Mouse (Mus musculus): Measurements from ENCODE around the gene Trim11. TPM values are rescaled to one million over a fixed set of nuclear protein-coding genes. Genes with fewer than 3 reads are reported as not detected.

The Trim11 gene
- polyA plus RNA-seq, 1 experiment from 2014 or later = 20.3 TPM

DNA sequence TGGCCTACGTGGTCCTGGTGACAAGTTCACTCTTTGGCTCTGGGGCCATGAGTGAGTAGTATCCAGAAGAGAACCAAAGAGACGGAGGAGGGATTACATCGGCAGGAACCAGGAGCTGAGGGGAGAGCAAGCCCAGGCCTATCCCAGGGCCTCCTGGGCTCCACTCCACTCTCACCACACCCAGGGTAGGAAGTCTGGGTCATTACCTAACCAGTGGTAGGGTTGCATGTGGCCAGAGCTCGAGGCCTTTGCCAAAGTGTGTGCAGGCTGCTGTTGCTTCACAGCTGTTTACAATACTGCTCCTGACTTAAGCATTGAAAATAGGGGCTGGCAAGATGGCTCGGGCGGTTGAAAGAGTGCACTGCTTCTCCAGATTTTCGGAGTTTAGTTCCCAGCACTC, 1.8 kb downstream of the Trim11 start:
- Histone ChIP-seq H3K27me3 (ENCODE audit: control insufficient read depth, insufficient read depth, low read length) (no peaks in the 10 kb centered on the region), H3K27ac (ENCODE audit: low read length) (no peak overlapping the region), H3K9ac (replicated peaks; ENCODE audit: low read depth, low read length) (peak overlapping the region; percentile 29), H3K4me3 (ENCODE audit: low read depth, low read length) (peak overlapping the region; percentile 96), H3K9me3 (ENCODE audit: control insufficient read depth, low read depth, low read length) (no peaks in the 10 kb centered on the region), H3K4me2 (replicated peaks; ENCODE audit: low read depth, low read length) (peak overlapping the region; percentile 99), H3K36me3 (ENCODE audit: control insufficient read depth, insufficient read depth, low read length) (peaks cover 12% of the 10 kb centered on the region; the same call in 1 of the 2 replicates), H3K4me1 (ENCODE audit: control insufficient read depth, insufficient read depth, low read length) (peaks cover 17% of the 10 kb centered on the region)
- ATAC-seq (ENCODE audit: insufficient number of reproducible peaks, insufficient read depth, low FRiP score, low read depth) = no peak
- WGBS = 69% methylated on average over 7 of the region's 7 CpGs

DNA sequence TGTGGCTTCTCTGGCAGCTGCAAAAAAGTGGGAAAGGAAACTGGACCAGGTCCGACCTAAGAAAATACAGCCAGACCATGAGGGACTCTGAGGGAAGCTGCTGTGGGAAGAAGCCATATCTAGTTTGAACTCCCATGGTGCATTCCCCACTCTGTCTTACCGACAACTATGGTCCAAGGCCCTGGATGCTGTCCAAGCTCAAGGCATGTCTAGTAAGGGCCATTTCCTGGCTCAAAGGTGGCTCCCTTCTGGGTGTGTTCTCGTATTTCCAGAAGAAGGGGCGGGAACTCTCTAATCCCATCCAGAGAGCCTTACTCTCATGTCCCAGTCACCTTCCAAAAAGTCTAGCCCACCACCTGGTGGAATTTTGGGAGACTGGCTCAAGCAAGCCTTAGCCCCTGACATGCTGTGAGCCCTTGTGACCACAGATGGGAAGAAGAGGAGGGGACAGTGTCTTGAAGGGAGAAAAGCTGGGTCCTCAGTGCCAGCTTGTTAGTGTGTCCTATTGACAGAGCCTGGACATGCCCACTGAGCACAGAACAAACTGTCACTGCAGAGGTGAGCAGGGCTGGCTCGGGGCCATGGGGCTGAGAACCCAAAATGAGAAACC, 2.6 kb downstream of the Trim11 start:
- Histone ChIP-seq H3K9ac (replicated peaks; ENCODE audit: low read depth, low read length) (0 out of 2 replicates have a peak overlapping the region, but pooled peaks have one; percentile 29), H3K9me3 (ENCODE audit: control insufficient read depth, low read depth, low read length) (no peaks in the 10 kb centered on the region), H3K27me3 (ENCODE audit: control insufficient read depth, insufficient read depth, low read length) (no peaks in the 10 kb centered on the region), H3K36me3 (ENCODE audit: control insufficient read depth, insufficient read depth, low read length) (peaks cover 20% of the 10 kb centered on the region; the same call in 1 of the 2 replicates), H3K4me1 (ENCODE audit: control insufficient read depth, insufficient read depth, low read length) (peaks cover 17% of the 10 kb centered on the region), H3K4me2 (replicated peaks; ENCODE audit: low read depth, low read length) (peak overlapping the region; percentile 99; the same call in 1 of the 2 replicates), H3K4me3 (ENCODE audit: low read depth, low read length) (no peak overlapping the region), H3K27ac (ENCODE audit: low read length) (no peak overlapping the region)
- 64% methylated on average over 5 of the region's 5 CpGs for WGBS
- ATAC-seq (ENCODE audit: insufficient number of reproducible peaks, insufficient read depth, low FRiP score, low read depth) = no peak

DNA sequence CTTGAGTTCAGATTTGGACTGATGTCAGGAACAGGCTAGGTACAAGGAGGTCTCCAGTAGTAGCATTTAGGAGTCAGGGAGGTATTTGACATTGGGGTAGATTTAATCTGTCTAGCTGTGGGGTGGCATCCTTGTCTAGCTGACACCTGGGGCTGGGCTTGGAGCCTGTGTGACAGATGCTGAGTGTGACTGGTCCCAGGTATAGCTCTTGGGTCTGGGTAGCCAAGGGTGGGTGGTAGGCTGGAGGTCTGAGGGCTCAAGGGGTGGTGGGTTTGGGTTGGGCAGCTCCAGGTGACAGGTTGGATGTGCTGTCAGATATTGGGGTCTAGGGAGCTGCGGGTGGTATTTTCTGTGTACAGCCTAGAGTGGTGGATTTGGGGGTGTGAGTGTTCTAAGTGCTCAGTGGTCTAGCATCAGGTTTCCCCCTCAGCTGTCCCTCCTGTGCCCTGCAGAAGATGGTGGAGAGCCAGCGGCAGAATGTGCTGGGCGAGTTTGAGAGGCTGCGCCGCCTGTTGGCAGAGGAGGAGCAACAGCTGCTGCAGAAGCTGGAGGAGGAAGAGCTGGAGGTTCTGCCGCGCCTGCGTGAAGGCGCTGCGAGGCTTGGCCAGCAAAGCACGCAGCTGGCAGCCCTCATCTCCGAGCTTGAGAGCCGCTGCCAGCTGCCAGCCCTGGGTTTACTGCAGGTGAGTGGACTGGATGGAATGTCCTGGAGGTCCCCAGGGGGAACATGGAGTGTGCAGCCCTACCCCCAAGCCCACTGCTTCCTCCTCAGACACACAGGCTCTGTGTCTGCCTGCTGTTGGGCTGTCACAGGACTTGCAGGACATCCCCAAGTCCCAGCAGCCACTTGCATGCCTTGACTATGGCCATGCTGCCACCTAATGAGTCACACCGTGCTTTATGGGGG, 3.9 kb downstream of the Trim11 start:
- peaks cover 17% of the 10 kb centered on the region for H3K4me1 ChIP-seq (ENCODE audit: control insufficient read depth, insufficient read depth, low read length)
- no peak overlapping the region for H3K4me2 ChIP-seq (replicated peaks; ENCODE audit: low read depth, low read length)
- no peak for ATAC-seq (ENCODE audit: insufficient number of reproducible peaks, insufficient read depth, low FRiP score, low read depth)
- H3K36me3 ChIP-seq (ENCODE audit: control insufficient read depth, insufficient read depth, low read length) = peaks cover 27% of the 10 kb centered on the region; the same call in 1 of the 2 replicates
- WGBS = 60% methylated on average over 14 of the region's 14 CpGs
- H3K9ac ChIP-seq (replicated peaks; ENCODE audit: low read depth, low read length) = no peak overlapping the region
- no peak overlapping the region for H3K27ac ChIP-seq (ENCODE audit: low read length)
- no peaks in the 10 kb centered on the region for H3K27me3 ChIP-seq (ENCODE audit: control insufficient read depth, insufficient read depth, low read length)
- H3K4me3 ChIP-seq (ENCODE audit: low read depth, low read length) = no peak overlapping the region
- no peaks in the 10 kb centered on the region for H3K9me3 ChIP-seq (ENCODE audit: control insufficient read depth, low read depth, low read length)

DNA sequence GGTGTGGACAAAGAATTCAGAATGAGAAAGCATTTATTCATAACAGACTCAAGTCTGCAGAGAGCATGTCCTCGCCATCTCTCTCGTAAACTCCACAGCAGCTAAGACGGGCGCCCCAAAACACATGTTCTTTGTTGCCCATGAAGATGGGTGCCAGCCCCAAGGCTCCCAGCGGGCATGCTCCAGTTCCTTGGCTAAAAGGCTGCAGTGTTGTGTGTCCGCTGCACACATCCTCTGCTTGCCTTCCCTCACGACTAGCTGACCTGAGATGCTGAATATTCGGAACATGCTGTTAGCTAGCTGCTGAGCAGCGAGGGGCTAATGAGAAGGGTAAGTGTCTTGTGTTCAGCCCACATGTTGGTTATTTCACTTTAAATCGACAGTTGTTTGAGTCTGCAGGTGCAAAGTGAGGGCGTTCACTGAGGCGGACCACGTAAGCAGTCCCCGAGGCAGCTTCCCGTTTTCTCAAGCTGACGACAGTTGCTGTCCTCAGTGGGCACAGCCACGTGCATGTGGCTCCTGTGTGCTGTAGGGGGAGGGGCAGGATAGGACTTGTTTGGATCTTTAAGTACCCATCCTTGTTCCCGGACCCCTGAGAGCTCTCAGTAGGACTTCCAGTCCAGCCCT, 4.7 kb downstream of the Trim11 start:
- Histone ChIP-seq H3K27ac (ENCODE audit: low read length) (no peak overlapping the region), H3K4me3 (ENCODE audit: low read depth, low read length) (no peak overlapping the region), H3K27me3 (ENCODE audit: control insufficient read depth, insufficient read depth, low read length) (no peaks in the 10 kb centered on the region), H3K36me3 (ENCODE audit: control insufficient read depth, insufficient read depth, low read length) (peaks cover 32% of the 10 kb centered on the region; the same call in 1 of the 2 replicates), H3K4me2 (replicated peaks; ENCODE audit: low read depth, low read length) (no peak overlapping the region), H3K9ac (replicated peaks; ENCODE audit: low read depth, low read length) (no peak overlapping the region), H3K9me3 (ENCODE audit: control insufficient read depth, low read depth, low read length) (no peaks in the 10 kb centered on the region), H3K4me1 (ENCODE audit: control insufficient read depth, insufficient read depth, low read length) (peaks cover 17% of the 10 kb centered on the region)
- ATAC-seq (ENCODE audit: insufficient number of reproducible peaks, insufficient read depth, low FRiP score, low read depth) = no peak
- 88% methylated on average over 18 of the region's 18 CpGs for WGBS

DNA sequence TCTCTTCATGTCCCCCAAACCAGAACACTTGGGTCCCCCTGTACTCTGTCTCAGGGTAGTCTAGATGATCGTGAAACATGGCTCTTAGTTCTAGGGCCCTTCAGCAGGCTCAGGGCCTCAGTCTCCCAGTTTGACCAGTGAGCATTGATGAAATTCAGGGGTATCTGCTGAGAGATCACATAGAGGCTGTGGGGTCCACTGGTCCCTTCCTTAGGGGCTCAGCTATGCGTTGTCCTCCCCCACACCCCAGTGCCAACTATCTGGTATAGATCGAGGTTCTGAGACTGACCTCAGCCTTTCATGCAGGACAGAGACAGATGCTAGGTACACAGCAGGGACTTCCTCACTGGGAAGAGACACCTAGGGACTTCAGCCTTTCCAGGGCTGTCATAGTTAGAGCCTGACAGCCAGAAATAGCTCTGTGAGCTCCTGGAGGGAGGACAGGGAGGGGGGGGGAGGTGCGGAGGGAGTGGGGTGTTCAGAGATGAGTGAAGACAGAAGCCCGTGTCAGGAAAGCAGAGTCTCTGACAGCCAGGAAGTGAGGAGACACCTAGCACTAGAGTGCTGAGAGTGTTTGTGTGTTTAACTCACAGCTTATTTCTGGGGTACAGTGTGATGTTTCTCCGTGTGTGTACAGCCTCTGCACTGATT, 5.9 kb downstream of the Trim11 start:
- no peak overlapping the region for H3K4me2 ChIP-seq (replicated peaks; ENCODE audit: low read depth, low read length)
- no peak overlapping the region for H3K4me3 ChIP-seq (ENCODE audit: low read depth, low read length)
- no peak for ATAC-seq (ENCODE audit: insufficient number of reproducible peaks, insufficient read depth, low FRiP score, low read depth)
- H3K4me1 ChIP-seq (ENCODE audit: control insufficient read depth, insufficient read depth, low read length) = peaks cover 15% of the 10 kb centered on the region
- 86% methylated on average over 6 of the region's 6 CpGs for whole genome bisulfite sequencing
- H3K9me3 ChIP-seq (ENCODE audit: control insufficient read depth, low read depth, low read length) = no peaks in the 10 kb centered on the region
- H3K9ac ChIP-seq (replicated peaks; ENCODE audit: low read depth, low read length) = no peak overlapping the region
- H3K36me3 ChIP-seq (ENCODE audit: control insufficient read depth, insufficient read depth, low read length) = peaks cover 42% of the 10 kb centered on the region
- no peaks in the 10 kb centered on the region for H3K27me3 ChIP-seq (ENCODE audit: control insufficient read depth, insufficient read depth, low read length)
- H3K27ac ChIP-seq (ENCODE audit: low read length) = no peak overlapping the region

DNA sequence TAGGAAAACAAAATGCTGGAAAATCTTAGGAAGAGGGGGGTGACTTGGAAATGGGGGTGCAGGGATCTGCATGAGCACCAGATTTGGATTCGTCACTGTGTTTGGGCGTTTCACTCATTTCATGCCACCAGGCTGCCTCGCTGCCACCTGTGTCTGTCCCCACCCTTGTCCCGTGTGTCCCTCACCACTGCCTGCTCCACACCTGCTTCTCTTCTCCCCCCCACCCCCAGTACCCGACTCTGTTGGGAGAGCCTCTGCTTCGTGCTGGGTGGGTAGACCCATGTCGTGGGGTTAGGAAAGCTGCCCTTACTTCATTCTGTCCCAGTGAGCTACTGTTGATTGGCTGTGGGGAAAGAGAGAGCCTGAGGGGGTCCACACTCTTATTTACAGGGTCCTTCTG, 6.8 kb downstream of the Trim11 start:
- Histone ChIP-seq H3K4me1 (ENCODE audit: control insufficient read depth, insufficient read depth, low read length) (peaks cover 7% of the 10 kb centered on the region), H3K9me3 (ENCODE audit: control insufficient read depth, low read depth, low read length) (no peaks in the 10 kb centered on the region), H3K36me3 (ENCODE audit: control insufficient read depth, insufficient read depth, low read length) (peaks cover 48% of the 10 kb centered on the region), H3K9ac (replicated peaks; ENCODE audit: low read depth, low read length) (no peak overlapping the region), H3K4me2 (replicated peaks; ENCODE audit: low read depth, low read length) (no peak overlapping the region), H3K27ac (ENCODE audit: low read length) (no peak overlapping the region), H3K4me3 (ENCODE audit: low read depth, low read length) (no peak overlapping the region), H3K27me3 (ENCODE audit: control insufficient read depth, insufficient read depth, low read length) (no peaks in the 10 kb centered on the region)
- 89% methylated on average over 7 of the region's 7 CpGs for WGBS
- no peak for ATAC-seq (ENCODE audit: insufficient number of reproducible peaks, insufficient read depth, low FRiP score, low read depth)

DNA sequence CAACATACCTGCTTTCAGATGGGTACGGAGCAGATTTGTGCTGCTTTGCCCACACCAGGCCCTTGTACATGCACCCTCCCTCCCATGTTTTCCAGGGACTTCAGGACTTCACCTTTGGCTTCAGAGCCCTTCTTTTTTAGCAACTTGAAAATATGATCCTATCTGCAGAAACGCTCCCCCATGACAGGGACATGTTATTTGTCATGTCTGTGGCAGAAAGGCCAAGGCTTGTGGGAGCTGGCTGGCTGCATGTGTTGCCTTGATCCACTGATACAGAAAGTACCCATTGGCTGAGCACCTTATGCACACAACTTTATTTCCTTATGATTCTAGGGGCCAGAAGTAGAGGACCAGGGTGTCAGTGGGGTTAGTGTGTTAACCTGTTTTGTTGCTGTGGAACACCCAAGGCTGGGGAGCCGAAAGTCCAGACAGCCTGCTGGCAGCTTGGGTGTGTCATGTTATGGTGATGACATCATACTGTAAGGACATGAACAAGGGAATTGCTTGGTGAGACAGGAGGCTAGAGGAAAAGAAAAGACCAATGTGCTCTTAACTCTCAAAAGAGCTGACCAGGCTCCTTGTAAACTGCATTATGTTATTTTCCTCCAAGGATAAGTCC, 7.5 kb downstream of the Trim11 start:
- Histone ChIP-seq H3K9me3 (ENCODE audit: control insufficient read depth, low read depth, low read length) (no peaks in the 10 kb centered on the region), H3K27ac (ENCODE audit: low read length) (no peak overlapping the region), H3K4me2 (replicated peaks; ENCODE audit: low read depth, low read length) (no peak overlapping the region), H3K36me3 (ENCODE audit: control insufficient read depth, insufficient read depth, low read length) (peaks cover 54% of the 10 kb centered on the region), H3K27me3 (ENCODE audit: control insufficient read depth, insufficient read depth, low read length) (no peaks in the 10 kb centered on the region), H3K4me3 (ENCODE audit: low read depth, low read length) (no peak overlapping the region), H3K9ac (replicated peaks; ENCODE audit: low read depth, low read length) (no peak overlapping the region), H3K4me1 (ENCODE audit: control insufficient read depth, insufficient read depth, low read length) (no peaks in the 10 kb centered on the region)
- WGBS = 87% methylated on average over 3 of the region's 3 CpGs
- ATAC-seq (ENCODE audit: insufficient number of reproducible peaks, insufficient read depth, low FRiP score, low read depth) = no peak

DNA sequence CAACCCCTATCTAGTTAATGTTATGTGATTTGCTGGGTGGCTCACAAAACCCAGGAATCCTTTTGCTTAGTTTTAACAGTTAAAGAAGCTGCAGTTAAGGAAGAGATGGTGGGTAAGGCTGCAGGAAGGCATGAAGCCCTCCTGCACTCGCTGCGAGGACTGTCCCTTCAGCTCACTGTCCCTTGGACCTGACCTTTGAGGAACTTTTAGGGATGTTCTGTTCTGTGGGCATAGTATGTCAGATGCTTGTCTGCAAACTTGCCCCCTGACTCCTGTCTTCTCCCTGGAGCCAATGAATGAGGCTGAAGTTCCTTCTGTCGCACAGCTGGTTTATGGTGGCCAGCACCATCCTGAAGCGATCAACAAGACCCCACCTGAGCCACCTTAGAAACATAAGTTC, 11.3 kb downstream of the Trim11 start:
- WGBS = 94% methylated on average over 4 of the region's 4 CpGs
- Histone ChIP-seq H3K27me3 (ENCODE audit: control insufficient read depth, insufficient read depth, low read length) (no peaks in the 10 kb centered on the region), H3K4me3 (ENCODE audit: low read depth, low read length) (no peak overlapping the region), H3K4me2 (replicated peaks; ENCODE audit: low read depth, low read length) (no peak overlapping the region), H3K9ac (replicated peaks; ENCODE audit: low read depth, low read length) (no peak overlapping the region), H3K36me3 (ENCODE audit: control insufficient read depth, insufficient read depth, low read length) (peaks cover 51% of the 10 kb centered on the region), H3K27ac (ENCODE audit: low read length) (no peak overlapping the region), H3K4me1 (ENCODE audit: control insufficient read depth, insufficient read depth, low read length) (no peaks in the 10 kb centered on the region), H3K9me3 (ENCODE audit: control insufficient read depth, low read depth, low read length) (no peaks in the 10 kb centered on the region)
- ATAC-seq (ENCODE audit: insufficient number of reproducible peaks, insufficient read depth, low FRiP score, low read depth) = no peak
